Mouse (Mus musculus) cerebral cortex, adult 2 months (tissue): ENCODE results near the gene Psmd7.

ENCODE experiments used
- WGBS: fragments of 180-500 bp; shearing (Covaris S2); methylation state at CpG from one replicate; pipeline ENCODE4 v1.1.7; 2018; 5-methylcytosine and 5-hydroxymethylcytosine counted together

The Psmd7 gene

DNA sequence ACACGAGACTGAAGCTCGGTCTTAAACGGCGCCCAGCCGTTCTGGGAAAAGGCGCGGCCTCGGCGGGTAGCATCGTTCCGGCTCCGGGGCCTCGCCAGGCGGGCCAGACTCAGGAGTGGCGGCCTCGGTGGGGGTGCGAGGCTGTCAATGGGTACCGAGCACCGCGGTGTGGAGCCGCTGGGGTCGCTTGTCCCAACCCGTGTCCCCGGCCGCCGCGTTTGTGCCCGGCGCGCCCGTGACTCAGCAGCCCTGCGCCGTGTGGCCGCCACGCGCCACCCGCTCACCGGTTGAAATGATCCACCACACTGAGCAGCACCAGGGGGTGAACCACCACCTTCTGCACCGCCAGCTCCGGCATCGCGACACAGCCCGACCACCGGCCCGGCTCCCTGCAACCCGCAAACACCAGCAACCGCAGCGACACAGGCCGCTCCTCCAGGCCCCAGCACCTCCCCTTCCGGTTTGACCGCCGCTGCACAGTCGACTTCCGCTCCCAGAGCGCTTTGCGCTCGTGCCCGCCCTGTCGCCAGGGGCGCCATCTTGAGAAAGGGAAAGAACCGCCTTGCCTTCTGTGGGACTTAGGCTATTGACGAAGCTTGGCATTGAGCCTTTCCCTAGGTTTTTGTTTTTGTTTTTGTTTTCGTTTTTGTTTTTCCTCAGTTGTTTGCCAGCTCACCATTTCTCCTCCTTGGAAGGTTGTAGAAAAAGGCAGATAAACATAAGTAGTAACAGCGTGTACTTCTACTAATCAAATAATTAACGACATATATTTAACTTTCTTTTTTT lies at the start of gene Psmd7:
Gene Psmd7 (minus strand): TSS at position 470 of the 786 bp plus-strand sequence.
- WGBS: 2% methylated on average over 65 of the region's 65 CpGs

DNA sequence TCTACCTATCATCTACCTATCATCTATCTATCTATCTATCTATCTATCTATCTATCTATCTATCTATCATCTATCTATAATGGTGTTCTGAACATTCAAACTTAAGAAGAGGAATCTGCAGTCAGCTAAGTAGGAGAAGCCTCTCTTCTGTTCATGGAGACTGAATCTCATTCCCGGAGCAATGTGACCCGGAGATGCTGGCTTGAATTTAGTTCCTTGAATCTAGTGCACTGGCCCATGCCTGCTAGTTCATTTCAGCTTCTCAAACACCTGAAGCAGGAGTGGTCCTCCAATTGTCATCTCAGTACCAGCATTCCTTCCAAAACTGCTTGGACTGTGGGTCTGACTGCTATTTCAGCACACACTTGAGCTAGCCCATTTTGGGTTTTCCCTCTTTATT lies 45.5 kb upstream of the Psmd7 start:
- WGBS: 100% methylated on average over 2 of the region's 2 CpGs

DNA sequence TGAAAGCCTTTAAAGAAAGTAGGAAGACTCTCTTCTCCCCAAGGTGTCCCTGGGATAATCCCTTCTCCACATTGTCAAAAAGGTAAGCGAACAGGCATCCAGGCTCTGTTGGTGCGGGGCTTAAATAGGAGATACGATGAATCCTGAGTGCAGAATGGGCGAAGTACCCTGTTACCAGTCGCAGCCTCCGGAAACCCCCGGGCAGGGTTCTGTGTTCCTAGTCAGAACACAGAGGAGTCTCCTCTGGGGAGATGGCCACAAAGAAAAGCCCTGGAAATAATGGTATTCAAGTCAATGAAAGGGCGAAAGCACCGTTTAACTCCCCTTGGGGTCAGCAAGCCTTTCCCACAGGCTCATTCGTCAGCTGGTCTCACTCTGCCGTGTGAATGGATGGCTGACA lies 41.4 kb upstream of the Psmd7 start:
- WGBS: 77% methylated on average over 11 of the region's 11 CpGs

- 75% methylated on average over 8 of the region's 8 CpGs for WGBS
Measured at GRCm38 (mm10) chr8:107628501-107629149, 40.4 kb upstream of the Psmd7 start.

DNA sequence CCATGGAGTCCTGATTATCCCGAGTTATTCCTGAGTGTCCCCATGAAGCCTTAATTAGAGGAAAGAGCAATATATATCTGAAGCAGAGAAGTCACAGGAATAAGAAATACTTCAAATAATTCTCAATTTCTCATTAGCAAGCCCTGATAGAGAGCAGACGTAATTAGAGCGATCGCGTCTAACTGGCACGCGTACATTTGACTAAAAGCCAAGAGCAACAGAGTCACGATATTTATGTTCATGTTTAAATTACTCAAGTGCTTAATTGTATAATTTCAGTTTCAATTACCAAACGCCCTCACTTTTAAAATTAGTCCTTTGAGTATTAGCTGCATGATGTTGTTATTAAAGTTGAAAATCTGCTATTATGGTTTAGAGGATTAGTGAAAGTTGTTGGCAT lies 39.6 kb upstream of the Psmd7 start:
- WGBS: 49% methylated on average over 9 of the region's 9 CpGs

- WGBS: 89% methylated on average over 10 of the region's 10 CpGs
Measured at GRCm38 (mm10) chr8:107621930-107622623, 33.8 kb upstream of the Psmd7 start.

GRCm38 (mm10) chr8:107621136-107621535 lies 32.9 kb upstream of the Psmd7 start:
- WGBS: 66% methylated on average over 3 of the region's 3 CpGs

GRCm38 (mm10) chr8:107618499-107618898 lies 30.2 kb upstream of the Psmd7 start:
- WGBS: 70% methylated on average over 10 of the region's 10 CpGs

GRCm38 (mm10) chr8:107613411-107613810 lies 25.1 kb upstream of the Psmd7 start:
- WGBS: 91% methylated on average over 6 of the region's 6 CpGs

GRCm38 (mm10) chr8:107610845-107611244 lies 22.6 kb upstream of the Psmd7 start:
- 52% methylated on average over 11 of the region's 11 CpGs for whole genome bisulfite sequencing

GRCm38 (mm10) chr8:107608751-107609150 lies 20.5 kb upstream of the Psmd7 start:
- WGBS: 72% methylated on average over 7 of the region's 7 CpGs

- WGBS: 3% methylated on average over 7 of the region's 7 CpGs
Measured at GRCm38 (mm10) chr8:107603026-107603425, 14.8 kb upstream of the Psmd7 start.

DNA sequence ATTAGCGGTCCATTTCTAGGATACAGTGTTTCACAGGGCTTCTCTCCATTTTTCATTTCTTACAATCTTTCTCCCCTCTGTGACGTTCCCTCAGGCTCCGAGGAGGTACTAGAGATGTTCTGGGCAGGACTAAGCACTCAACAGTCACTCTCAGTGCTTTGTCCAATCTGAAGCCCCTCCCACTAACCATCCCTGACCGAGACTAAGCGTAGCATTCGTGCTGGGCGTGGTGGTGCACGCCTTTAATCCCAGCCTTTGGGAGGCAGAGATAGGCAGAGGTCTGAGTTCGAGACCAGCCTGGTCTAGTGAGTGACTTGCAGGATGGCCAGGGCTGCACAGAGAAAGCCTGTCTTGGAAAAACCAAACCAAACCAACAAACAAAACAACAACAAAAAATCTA lies 11.4 kb upstream of the Psmd7 start:
- 88% methylated on average over 9 of the region's 9 CpGs for WGBS

- 64% methylated on average over 1 of the region's 1 CpGs for WGBS
Measured at GRCm38 (mm10) chr8:107597731-107598130, 9.5 kb upstream of the Psmd7 start.

- 75% methylated on average over 6 of the region's 6 CpGs for WGBS
Measured at GRCm38 (mm10) chr8:107594817-107595216, 6.6 kb upstream of the Psmd7 start.

- 75% methylated on average over 5 of the region's 6 CpGs for WGBS
Measured at GRCm38 (mm10) chr8:107593967-107594729, 5.9 kb upstream of the Psmd7 start.

GRCm38 (mm10) chr8:107587429-107587994 lies 752 bp downstream of the Psmd7 start:
- WGBS: under 1% methylated on average over 17 of the region's 17 CpGs

GRCm38 (mm10) chr8:107582136-107582535 lies 6.1 kb downstream of the Psmd7 start:
- WGBS: 89% methylated on average over 11 of the region's 11 CpGs

DNA sequence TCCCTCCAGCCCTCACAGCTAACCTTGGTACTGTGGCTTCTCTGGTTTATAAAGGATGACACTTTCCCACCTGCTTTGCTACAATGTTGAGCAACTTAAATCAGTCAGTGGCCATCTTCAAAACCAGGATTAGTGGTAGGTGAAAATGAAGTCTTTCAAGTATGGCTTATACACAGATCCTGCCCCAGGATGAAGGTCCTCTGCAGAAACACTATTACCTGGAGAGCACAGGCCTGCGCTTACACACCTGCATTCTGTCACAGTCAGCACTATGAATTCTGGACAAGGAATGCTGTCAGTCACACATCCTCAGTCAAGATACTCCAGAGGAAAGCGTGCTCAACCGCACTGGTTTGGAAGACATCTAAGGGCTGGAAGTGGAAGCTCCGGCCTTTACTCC lies 6.7 kb downstream of the Psmd7 start:
- 98% methylated on average over 4 of the region's 4 CpGs for WGBS

DNA sequence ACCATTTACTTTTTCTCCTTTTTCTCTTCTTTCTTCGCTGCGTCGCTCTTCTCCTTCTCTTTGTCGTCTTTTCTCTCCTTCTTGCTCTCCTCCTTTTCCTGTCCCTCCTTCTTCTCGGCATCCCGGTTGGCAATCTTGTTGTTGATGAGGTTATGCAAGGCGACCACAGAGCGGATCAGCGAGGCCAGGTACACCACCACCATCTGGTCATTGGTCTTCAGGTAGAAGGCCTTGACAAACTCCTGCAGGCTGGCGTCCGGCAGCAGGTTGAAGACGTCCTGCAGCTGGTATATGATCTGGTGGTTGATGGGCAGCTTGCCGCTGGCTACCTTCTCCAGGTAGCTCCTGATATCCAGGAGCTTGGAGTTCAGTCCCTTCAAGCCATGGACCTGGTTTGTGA lies 7.4 kb downstream of the Psmd7 start:
- WGBS: 91% methylated on average over 13 of the region's 13 CpGs

GRCm38 (mm10) chr8:107578541-107578940 lies 9.7 kb downstream of the Psmd7 start:
- 51% methylated on average over 8 of the region's 8 CpGs for WGBS

DNA sequence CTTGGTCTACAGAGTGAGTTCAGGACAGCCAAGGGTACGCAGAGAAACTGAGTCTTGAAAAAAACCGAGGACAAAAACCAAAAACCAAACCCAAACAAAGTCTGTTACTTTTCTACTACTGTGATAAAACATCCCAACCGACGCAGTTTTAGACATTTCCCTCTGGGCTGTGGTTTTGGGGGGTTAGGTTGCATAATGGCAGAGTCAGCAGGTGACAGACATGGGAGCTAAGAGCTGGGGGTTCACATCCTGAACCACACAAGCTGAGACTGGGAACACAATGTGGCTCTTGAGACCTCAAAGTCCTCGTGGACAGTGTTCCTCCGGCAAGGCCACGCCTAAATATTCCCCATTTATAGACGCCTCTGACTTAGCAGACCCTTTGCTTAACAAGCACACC lies 10.1 kb downstream of the Psmd7 start:
- WGBS: 84% methylated on average over 8 of the region's 8 CpGs
